Mouse (Mus musculus) central nervous system, embryonic 11.5 days (tissue): ENCODE results near the gene Olfr389. TPM values are rescaled to one million over a fixed set of nuclear protein-coding genes. Genes with fewer than 3 reads are reported as not detected.

Source experiments
- polyA plus RNA-seq: library from polyadenylated mRNA; depleted of rRNA; stranded (reverse); fragments of >200 nt; gene quantifications from 2 replicates; pipeline ENCODE4 v1.2.3, GENCODE M21; 2012; rRNA removed

Olfr389 gene
- polyA plus RNA-seq: not detected in 2 replicates

GRCm38 (mm10) chr11:73780613-73781012 is at the start of gene Olfr389:
Gene Olfr389 (minus strand): TSS chr11:73780713.

GRCm38 (mm10) chr11:73816949-73817348 is 36.4 kb upstream of the Olfr389 start, which contains the start of gene Olfr392:
Gene Olfr392 (minus strand): TSS chr11:73817049.

GRCm38 (mm10) chr11:73802952-73803351 is 22.4 kb upstream of the Olfr389 start, which contains the start of gene Olfr391-ps:
Gene Olfr391-ps (minus strand): TSS chr11:73803052.

GRCm38 (mm10) chr11:73782664-73783063 is 2.2 kb upstream of the Olfr389 start, which contains the start of gene Olfr390:
Gene Olfr390 (plus strand): TSS chr11:73782964.

Other genes starting within 250 kb of the Olfr389 start
- gene Olfr385, start 187.7 kb downstream of the Olfr389 start, polyA plus RNA-seq: not detected in 2 replicates
- not detected in 2 replicates for gene Olfr384, start 182.1 kb downstream of the Olfr389 start, polyA plus RNA-seq
- not detected in 2 replicates for gene Zfp735, start 91.9 kb downstream of the Olfr389 start, polyA plus RNA-seq
- not detected in 2 replicates for gene Olfr390, start 2.3 kb upstream of the Olfr389 start, polyA plus RNA-seq
- gene Olfr391-ps, start 22.3 kb upstream of the Olfr389 start, polyA plus RNA-seq: not detected in 2 replicates
- not detected in 2 replicates for gene Olfr392, start 36.3 kb upstream of the Olfr389 start, polyA plus RNA-seq
- not detected in 2 replicates for gene Olfr393, start 70.7 kb upstream of the Olfr389 start, polyA plus RNA-seq
- not detected in 2 replicates for gene Olfr394, start 110.1 kb upstream of the Olfr389 start, polyA plus RNA-seq
- not detected in 2 replicates for gene Olfr395, start 128.6 kb upstream of the Olfr389 start, polyA plus RNA-seq
- gene Olfr23, start 156.0 kb upstream of the Olfr389 start, polyA plus RNA-seq: not detected in 2 replicates
- not detected in 2 replicates for gene Olfr397, start 180.1 kb upstream of the Olfr389 start, polyA plus RNA-seq
- not detected in 2 replicates for gene Olfr398, start 209.7 kb upstream of the Olfr389 start, polyA plus RNA-seq